16 mouse cellular contexts compared by ENCODE assay signal in genomic region chr17:67937050-67937449, GRCm38 (mm10).
A peak's percentile ranks its signal among the peaks of the same experiment; 100 is the strongest.
DNase-seq lines count a peak whose midpoint lies in the region; ATAC-seq lines count a peak whose summit lies in the region.
"Had no signal": no experiment of that assay in that cellular context is flagged by ENCODE, and none has a peak within 500 bp of the region (broad histone marks: within the 10 kb centered on the region; RNA-seq: fewer than 3 reads in every experiment).

No protein-coding gene starts in this region.

- DNase-seq in embryo, embryonic 10 days (ENCODE audit: low spot score), result no peak
- DNase-seq in kidney, adult 18-20 months, result no peak
- no peak for DNase-seq in adrenal gland, adult (ENCODE audit: inconsistent age in 2 of 2, low spot score in 1 of 2)
- DNase-seq: adrenal gland, adult 8-10 months; adrenal gland, postnatal 14 days; adrenal gland, postnatal 36 days; cerebellum, adult 11-12 months; cerebellum, adult 2 months; cerebellum, adult 9-10 months; cerebellum, postnatal 10 days; cerebellum, postnatal 25 days; forebrain, postnatal 0 days had no signal

- ATAC-seq in granulocyte monocyte progenitor cell, adult 5-6 weeks (replicated peaks; ENCODE audit: poor library complexity, severe bottlenecking), result peak; percentile 92
- ATAC-seq in megakaryocyte progenitor cell, adult 5-6 weeks (replicated peaks; ENCODE audit: poor library complexity), result peak; percentile 76
- ATAC-seq: forebrain, embryonic 13.5 days; forebrain, embryonic 15.5 days; forebrain, postnatal 0 days had no signal
